Mouse (Mus musculus): ENCODE results near the gene Trim6. TPM values are rescaled to one million over a fixed set of nuclear protein-coding genes. Genes with fewer than 3 reads are reported as not detected.

Gene Trim6
- 2.8 TPM for polyA plus RNA-seq (2017; shearing (Covaris generic))

DNA sequence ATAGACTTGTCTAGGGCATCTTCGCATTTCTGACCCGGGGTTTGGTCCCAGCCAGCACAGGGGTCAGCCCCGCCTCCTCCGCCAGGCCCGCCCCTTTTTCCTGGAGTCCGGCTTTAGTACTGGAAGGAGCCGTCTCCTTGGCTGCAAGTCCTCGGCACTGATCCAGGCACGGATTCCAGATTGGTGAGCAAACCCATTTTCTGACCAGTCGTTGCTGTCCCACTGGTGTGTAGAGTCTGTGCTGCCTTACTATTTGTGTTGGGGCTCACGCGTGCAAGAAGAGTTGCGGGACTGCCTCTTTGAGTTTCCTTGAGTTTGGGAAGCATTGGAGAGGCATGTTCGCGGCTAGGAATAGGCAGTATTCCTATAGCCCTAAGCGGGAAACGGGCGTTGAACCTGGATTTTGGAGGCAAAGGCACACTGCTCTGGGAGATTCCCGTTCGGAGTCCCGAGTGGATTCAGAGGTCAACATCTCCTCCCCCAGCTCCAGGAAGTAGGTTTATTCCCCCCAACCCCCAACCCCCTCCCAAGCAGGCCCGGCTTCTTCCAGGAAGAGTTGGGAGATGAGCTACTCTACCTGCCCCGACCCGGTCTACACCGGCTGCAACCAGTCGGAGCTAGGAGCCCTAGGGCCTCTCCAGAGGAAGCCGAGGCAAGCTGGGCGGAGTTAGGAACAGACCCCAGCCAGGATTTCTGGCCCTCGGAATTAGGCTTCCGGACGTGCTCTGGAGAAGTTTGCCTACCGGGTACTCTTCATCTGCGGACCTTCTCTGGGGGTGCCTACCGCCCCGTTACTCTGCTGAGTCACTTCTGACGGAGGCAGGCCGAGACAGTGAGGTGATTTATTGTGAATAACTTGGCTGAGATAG is at the start of gene Trim6:
Gene Trim6, plus strand, starts transcription at position 93 of the 869 bp plus-strand sequence.

DNA sequence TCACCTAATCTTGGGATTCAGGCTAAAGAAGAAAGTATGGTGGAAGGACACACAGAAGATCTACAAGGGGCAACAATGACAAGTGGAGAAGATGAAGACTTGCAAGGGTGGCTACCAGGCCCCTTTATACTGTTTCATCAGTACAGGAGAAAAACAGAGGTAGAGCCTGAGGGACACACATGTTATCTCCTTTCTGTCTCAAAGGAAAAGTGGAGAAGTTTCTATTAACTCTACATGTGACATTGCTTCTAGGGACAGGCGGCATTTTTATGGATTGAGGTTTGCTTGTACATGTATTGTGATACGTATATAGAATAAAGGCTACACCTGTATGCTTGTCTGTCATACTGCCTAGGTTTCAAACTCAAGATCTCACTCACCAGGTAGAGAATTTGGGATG is 35.3 kb upstream of the Trim6 start, which contains the start of gene Olfr648:
Gene Olfr648, minus strand, starts transcription at position 101 of the 400 bp plus-strand sequence.

DNA sequence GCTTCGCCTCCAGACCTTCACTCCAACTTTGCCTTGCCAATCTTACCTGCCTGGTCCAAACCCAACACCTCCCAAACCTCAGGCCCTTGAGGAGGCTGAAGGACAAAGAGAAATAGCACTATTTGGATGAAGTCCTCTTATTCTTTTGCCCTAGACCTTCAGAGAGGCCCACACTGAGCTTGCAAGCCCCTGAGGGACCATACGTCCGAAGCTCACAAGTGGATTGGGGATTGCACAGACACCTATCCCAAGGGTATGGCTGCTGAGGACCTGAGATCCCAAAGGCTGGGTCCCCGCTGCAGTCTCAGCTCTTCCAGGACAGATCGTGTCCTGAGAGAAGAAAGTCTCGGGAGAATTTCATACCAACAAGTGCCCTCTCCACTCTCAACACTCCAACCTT is 22.7 kb upstream of the Trim6 start, which contains the start of gene Olfr649:
Gene Olfr649, minus strand, starts transcription at position 101 of the 400 bp plus-strand sequence.

DNA sequence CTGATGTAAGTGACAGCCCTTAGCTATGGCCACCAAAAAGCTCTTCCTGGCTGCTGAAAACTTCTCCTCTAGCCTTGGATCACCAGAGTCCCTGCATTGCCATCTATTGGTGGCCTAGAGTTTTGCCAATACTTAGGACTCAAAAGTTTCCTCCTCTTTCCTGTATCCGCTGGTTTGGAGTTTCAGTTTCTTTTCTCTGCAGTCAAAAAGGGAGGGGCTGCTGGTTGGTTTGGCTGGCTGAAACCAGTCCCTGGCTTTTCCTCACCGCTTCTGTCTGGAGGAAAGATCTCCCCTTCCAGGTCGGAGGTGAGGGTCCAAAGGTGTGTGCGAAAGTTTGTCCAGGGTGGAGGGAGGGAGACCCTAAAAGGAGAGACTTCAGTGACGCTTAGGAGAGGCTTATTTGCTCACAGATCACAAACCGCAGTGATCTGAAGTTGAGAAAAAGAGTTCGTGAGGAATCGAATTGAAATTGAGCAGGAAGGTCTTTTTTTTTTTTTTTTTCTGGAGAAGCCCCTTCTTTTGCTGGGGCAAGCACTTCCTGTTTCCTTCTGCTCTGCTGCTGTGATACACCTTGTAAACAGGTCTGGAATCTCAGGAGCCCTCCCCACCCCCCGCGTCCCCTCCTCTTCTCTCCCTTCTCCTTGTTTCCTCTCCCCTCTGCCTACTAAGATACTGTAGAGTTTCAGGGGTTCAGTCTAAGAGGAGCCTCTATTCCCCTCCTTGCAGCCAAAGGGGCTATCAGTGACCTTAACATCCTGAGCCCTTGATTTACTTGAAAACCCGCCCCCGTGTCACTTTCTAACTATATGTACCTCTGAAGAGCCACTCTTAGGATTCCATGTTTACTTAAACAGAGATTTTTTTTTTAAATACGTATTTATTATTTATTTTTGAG is 25.9 kb downstream of the Trim6 start, which contains the start of gene Trim34a:
Gene Trim34a, plus strand, starts transcription at position 171 of the 895 bp plus-strand sequence.

Other genes starting within 250 kb of the Trim6 start
- gene Olfr635, start 247.6 kb upstream of the Trim6 start, polyA plus RNA-seq (2017; shearing (Covaris generic)): 0.06 TPM
- not detected for gene Olfr638, start 220.0 kb upstream of the Trim6 start, polyA plus RNA-seq (2017; shearing (Covaris generic))
- not detected for gene Olfr639, start 201.5 kb upstream of the Trim6 start, polyA plus RNA-seq (2017; shearing (Covaris generic))
- not detected for gene Olfr640, start 193.2 kb upstream of the Trim6 start, polyA plus RNA-seq (2017; shearing (Covaris generic))
- not detected for gene Olfr641, start 183.3 kb upstream of the Trim6 start, polyA plus RNA-seq (2017; shearing (Covaris generic))
- gene Olfr642, start 166.1 kb upstream of the Trim6 start, polyA plus RNA-seq (2017; shearing (Covaris generic)): not detected
- 0.25 TPM for gene 4930516K23Rik, start 157.3 kb upstream of the Trim6 start, polyA plus RNA-seq (2017; shearing (Covaris generic))
- gene Olfr644, start 146.9 kb upstream of the Trim6 start, polyA plus RNA-seq (2017; shearing (Covaris generic)): not detected
- gene Olfr645, start 133.3 kb upstream of the Trim6 start, polyA plus RNA-seq (2017; shearing (Covaris generic)): not detected
- not detected for gene Olfr646, start 113.9 kb upstream of the Trim6 start, polyA plus RNA-seq (2017; shearing (Covaris generic))
- gene Ubqln5, start 89.0 kb upstream of the Trim6 start, polyA plus RNA-seq (2017; shearing (Covaris generic)): not detected
- not detected for gene Olfr643, start 81.4 kb upstream of the Trim6 start, polyA plus RNA-seq (2017; shearing (Covaris generic))
- not detected for gene Ubqln3, start 75.5 kb upstream of the Trim6 start, polyA plus RNA-seq (2017; shearing (Covaris generic))
- gene Ubqlnl, start 68.2 kb upstream of the Trim6 start, polyA plus RNA-seq (2017; shearing (Covaris generic)): not detected
- not detected for gene Olfm5, start 54.0 kb upstream of the Trim6 start, polyA plus RNA-seq (2017; shearing (Covaris generic))
- 0.17 TPM for gene Olfr648, start 35.4 kb upstream of the Trim6 start, polyA plus RNA-seq (2017; shearing (Covaris generic))
- gene Olfr649, start 22.8 kb upstream of the Trim6 start, polyA plus RNA-seq (2017; shearing (Covaris generic)): not detected
- 27.7 TPM for gene Trim34a, start 25.7 kb downstream of the Trim6 start, polyA plus RNA-seq (2017; shearing (Covaris generic))
- 17.1 TPM for gene Trim5, start 69.3 kb downstream of the Trim6 start, polyA plus RNA-seq (2017; shearing (Covaris generic))
- gene Trim12a, start 96.7 kb downstream of the Trim6 start, polyA plus RNA-seq (2017; shearing (Covaris generic)): 110 TPM
- gene Trim34b, start 110.7 kb downstream of the Trim6 start, polyA plus RNA-seq (2017; shearing (Covaris generic)): not detected
- gene Trim12c, start 134.6 kb downstream of the Trim6 start, polyA plus RNA-seq (2017; shearing (Covaris generic)): 7.9 TPM
- gene Trim30b, start 151.1 kb downstream of the Trim6 start, polyA plus RNA-seq (2017; shearing (Covaris generic)): 0.52 TPM
- 1.0 TPM for gene Trim30c, start 182.0 kb downstream of the Trim6 start, polyA plus RNA-seq (2017; shearing (Covaris generic))
- gene Trim30a, start 246.4 kb downstream of the Trim6 start, polyA plus RNA-seq (2017; shearing (Covaris generic)): 39.1 TPM